Mouse (Mus musculus) CH12.LX (cell line): ENCODE measurements around the gene Focad. TPM values are rescaled to one million over a fixed set of nuclear protein-coding genes. Genes with fewer than 3 reads are reported as not detected.

Experiments used
- DNase-seq: peaks from one replicate; pipeline ENCODE4 v3.0.0-alpha.2; 2013; ENCODE audit errors: extremely low read depth
- H3K27ac ChIP-seq: 2 replicates; pipeline ENCODE4 v1.5.1; 2012; ENCODE audit warnings: low read depth, mild to moderate bottlenecking, control low read depth, moderate library complexity; ENCODE audit not compliant: insufficient read depth
- H3K27me3 ChIP-seq: replicated peaks from 2 replicates; pipeline ENCODE3; 2012; ENCODE audit warnings: inconsistent platforms
- H3K36me3 ChIP-seq, 2 experiments: replicated peaks in 1 of 2; 2 replicates each; pipeline versions ENCODE3 to v1.6.1; 2012; ENCODE audit warnings: inconsistent platforms in 1 of 2, low read length in 1 of 2, mild to moderate bottlenecking in 1 of 2, mixed read lengths in 1 of 2, moderate library complexity in 1 of 2; ENCODE audit not compliant: control insufficient read depth in 1 of 2, insufficient read depth in 1 of 2
- H3K4me1 ChIP-seq, 2 experiments: 2 replicates each; pipeline ENCODE4 v1.6.1; 2012; ENCODE audit warnings: inconsistent platforms in 1 of 2, moderate library complexity in 1 of 2; ENCODE audit not compliant: insufficient read depth in 2 of 2, control insufficient read depth in 1 of 2
- H3K4me2 ChIP-seq: 2 replicates; pipeline ENCODE4 v1.6.1; 2012; ENCODE audit warnings: low read depth, mild to moderate bottlenecking, control low read depth; ENCODE audit not compliant: poor library complexity, insufficient read depth, severe bottlenecking
- H3K4me3 ChIP-seq, 3 experiments: fragments of 150-350 bp in 1 of 3; sonication (generic) in 1 of 3; replicated peaks in 1 of 3; 2 replicates each; pipeline versions ENCODE3 to v1.5.1; 2011 to 2012; ENCODE audit warnings: low read depth in 2 of 3, low read length in 2 of 3, mild to moderate bottlenecking in 2 of 3, moderate library complexity in 2 of 3, control low read depth in 1 of 3, improper control_type of control experiment in 1 of 3, inconsistent platforms in 1 of 3, mixed read lengths in 1 of 3; ENCODE audit not compliant: poor library complexity in 1 of 3
- H3K79me2 ChIP-seq: replicated peaks from 2 replicates; pipeline ENCODE4 v1.6.1; 2012; ENCODE audit warnings: mild to moderate bottlenecking, moderate library complexity; ENCODE audit not compliant: control insufficient read depth, poor library complexity, insufficient read depth, severe bottlenecking; ENCODE audit errors: extremely low read depth
- H3K9ac ChIP-seq: 2 replicates; pipeline ENCODE4 v1.6.1; 2012; ENCODE audit warnings: low read depth, mild to moderate bottlenecking, control low read depth, moderate library complexity; ENCODE audit not compliant: insufficient read depth
- H3K9me3 ChIP-seq: replicated peaks from 2 replicates; pipeline ENCODE3; 2012; ENCODE audit warnings: low read length, inconsistent platforms, mixed read lengths
- CHD2 ChIP-seq: IDR thresholded peaks from 2 replicates; pipeline ENCODE4 v1.6.1; 2011; ENCODE audit warnings: low read length, improper control_type of control experiment
- CTCF ChIP-seq, 2 experiments: IDR thresholded peaks in 1 of 2; conservative IDR thresholded peaks in 1 of 2; 2 replicates each; pipeline ENCODE4 v1.5.1; 2011 to 2012; ENCODE audit warnings: low read depth in 2 of 2, low read length in 2 of 2, improper control_type of control experiment in 1 of 2, inconsistent platforms in 1 of 2, mild to moderate bottlenecking in 1 of 2, moderate library complexity in 1 of 2
- EP300 ChIP-seq: IDR thresholded peaks from 2 replicates; pipeline ENCODE4 v1.6.1; 2011; ENCODE audit warnings: low read length, improper control_type of control experiment
- ETS1 ChIP-seq: conservative IDR thresholded peaks from 2 replicates; pipeline ENCODE4 v1.6.1; 2012; ENCODE audit warnings: low read depth, mild to moderate bottlenecking, inconsistent platforms, low read length, improper control_type of control experiment, moderate library complexity
- HCFC1 ChIP-seq: IDR thresholded peaks from 2 replicates; pipeline ENCODE4 v1.6.1; 2012; ENCODE audit warnings: low read depth, mild to moderate bottlenecking, inconsistent platforms, low read length, improper control_type of control experiment
- IRF4 ChIP-seq: IDR thresholded peaks from 2 replicates; pipeline ENCODE4 v1.6.1; 2014; ENCODE audit warnings: low read depth, mild to moderate bottlenecking, inconsistent platforms, low read length, improper control_type of control experiment
- JUND ChIP-seq: conservative IDR thresholded peaks from 2 replicates; pipeline ENCODE4 v1.6.1; 2011; ENCODE audit warnings: low read depth, low read length, improper control_type of control experiment
- MAFK ChIP-seq: IDR thresholded peaks from 2 replicates; pipeline ENCODE4 v1.6.1; 2011; ENCODE audit warnings: low read length, improper control_type of control experiment; ENCODE audit not compliant: insufficient replicate concordance
- MAX ChIP-seq: IDR thresholded peaks from 2 replicates; pipeline ENCODE4 v1.6.1; 2011; ENCODE audit warnings: low read length, improper control_type of control experiment
- MAZ ChIP-seq: IDR thresholded peaks from 2 replicates; pipeline ENCODE4 v1.6.1; 2012; ENCODE audit warnings: low read depth, mild to moderate bottlenecking, inconsistent platforms, low read length, improper control_type of control experiment, moderate library complexity
- MEF2A ChIP-seq: IDR thresholded peaks from 2 replicates; pipeline ENCODE4 v1.6.1; 2014; ENCODE audit warnings: low read depth, mild to moderate bottlenecking, inconsistent platforms, low read length, improper control_type of control experiment, borderline replicate concordance
- MYC ChIP-seq: IDR thresholded peaks from 2 replicates; pipeline ENCODE4 v1.6.1; 2011; ENCODE audit warnings: low read depth, mild to moderate bottlenecking, improper control_type of control experiment, low read length
- NELFE ChIP-seq: IDR thresholded peaks from 2 replicates; pipeline ENCODE4 v1.6.1; 2011; ENCODE audit warnings: low read depth, low read length, improper control_type of control experiment
- PAX5 ChIP-seq: IDR thresholded peaks from 2 replicates; pipeline ENCODE4 v1.6.1; 2012; ENCODE audit warnings: low read length, inconsistent platforms, mixed read lengths
- POLR2A ChIP-seq: IDR thresholded peaks from 2 replicates; pipeline ENCODE4 v1.6.1; 2011; ENCODE audit warnings: low read depth, mild to moderate bottlenecking, improper control_type of control experiment, low read length
- POLR2AphosphoS2 ChIP-seq: IDR thresholded peaks from 2 replicates; pipeline ENCODE4 v1.6.1; 2011; ENCODE audit warnings: low read depth, low read length, improper control_type of control experiment
- RAD21 ChIP-seq: IDR thresholded peaks from 2 replicates; pipeline ENCODE4 v1.6.1; 2011; ENCODE audit warnings: low read depth, mild to moderate bottlenecking, low read length, improper control_type of control experiment, moderate library complexity
- SMC3 ChIP-seq: IDR thresholded peaks from 2 replicates; pipeline ENCODE4 v1.6.1; 2011; ENCODE audit warnings: low read depth, low read length, improper control_type of control experiment
- TCF12 ChIP-seq: IDR thresholded peaks from 2 replicates; pipeline ENCODE4 v1.6.1; 2014; ENCODE audit warnings: low read depth, mild to moderate bottlenecking, inconsistent platforms, low read length, improper control_type of control experiment
- UBTF ChIP-seq: IDR thresholded peaks from 2 replicates; pipeline ENCODE4 v1.6.1; 2012; ENCODE audit warnings: low read depth, mild to moderate bottlenecking, inconsistent platforms, low read length, improper control_type of control experiment, moderate library complexity
- USF1 ChIP-seq: IDR thresholded peaks from 2 replicates; pipeline ENCODE4 v1.6.1; 2014; ENCODE audit warnings: low read depth, mild to moderate bottlenecking, inconsistent platforms, low read length, improper control_type of control experiment
- USF2 ChIP-seq: conservative IDR thresholded peaks from 2 replicates; pipeline ENCODE4 v1.6.1; 2011; ENCODE audit warnings: low read depth, low read length, improper control_type of control experiment
- ZKSCAN1 ChIP-seq: IDR thresholded peaks from 2 replicates; pipeline ENCODE4 v1.6.1; 2012; ENCODE audit warnings: low read depth, inconsistent platforms, low read length, improper control_type of control experiment, borderline replicate concordance
- ZNF384 ChIP-seq: IDR thresholded peaks from 2 replicates; pipeline ENCODE4 v1.6.1; 2012; ENCODE audit warnings: low read depth, low read length, improper control_type of control experiment, inconsistent platforms
- dilution Hi-C: fragments of 300-500 bp; cut with MboI; formaldehyde crosslinking; loops from 2 replicates; pipeline ENCODE4 v1.14.3; 2020; ENCODE audit warnings: low sequenced_read_pairs; ENCODE audit not compliant: extremely low pct_unique_long_range_greater_than_20kb, extremely low pct_ligation_motif_present
- in situ Hi-C: fragments of 300-500 bp; cut with MboI; formaldehyde crosslinking; loops from 3 replicates; pipeline ENCODE4 v1.14.3; 2019; ENCODE audit warnings: low sequenced_read_pairs, low pct_ligation_motif_present, low pct_unique_long_range_greater_than_20kb, mixed read lengths
- polyA plus RNA-seq: library from polyadenylated mRNA; unstranded; fragments of >175 nt; gene quantifications from 2 replicates; pipeline ENCODE4 v1.2.1, GENCODE M21; 2012; ENCODE audit warnings: low read depth; ENCODE audit not compliant: insufficient read length
- total RNA-seq, 2 experiments: library from RNA; depleted of rRNA; stranded (reverse); fragments of 300-350 nt in 1 of 2; fragments of >200 nt in 1 of 2; gene quantifications; 2 replicates each; pipeline ENCODE4 v1.2.3; 2012 to 2014

The Focad gene
- total and polyA plus RNA-seq, 3 experiments: 17.3 to 18.9 (median 18.2) TPM

DNA sequence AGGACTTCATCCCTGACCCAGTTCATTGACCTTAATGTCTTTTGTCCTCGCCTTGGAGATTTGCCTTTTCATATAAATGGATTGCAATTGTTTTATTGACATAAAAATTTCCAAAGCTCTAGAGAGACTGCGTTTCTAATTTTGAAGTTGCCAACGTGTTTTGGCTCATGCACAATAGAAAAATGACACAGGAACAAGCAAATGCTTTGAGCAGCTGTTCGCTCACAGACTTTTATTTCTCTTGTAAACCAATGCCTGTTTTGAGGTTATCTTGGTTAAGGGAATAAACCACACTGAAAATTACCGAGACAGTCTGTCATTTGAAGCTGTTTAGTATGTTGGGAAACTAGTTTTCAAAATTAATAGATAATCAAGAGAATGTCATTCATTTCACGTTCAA lies 89.9 kb downstream of the Focad start:
- TF ChIP-seq EP300 (no peak), MYC (no peak), MAFK (no peak), CTCF (conservative IDR thresholded peaks at IDR 0.05 in 1 of 2, IDR thresholded peaks at IDR 0.05 in 1 of 2; ENCODE audit: low read depth in 2 of 2, low read length in 2 of 2) (no peak), POLR2AphosphoS2 (no peak), POLR2A (no peak), IRF4 (no peak), MAX (no peak), UBTF (no peak), ETS1 (no peak), PAX5 (no peak), MAZ (no peak)
- dilution Hi-C loops: no loop called here
- H3K36me3 ChIP-seq: peaks cover 0 to 23% of the 10 kb centered on the region in 2 experiments
- no peaks in the 10 kb centered on the region for H3K9me3 ChIP-seq
- H3K4me2 ChIP-seq: no peak overlapping the region
- H3K4me3 ChIP-seq: no peak overlapping the region
- H3K79me2 ChIP-seq: no peaks in the 10 kb centered on the region
- DNase-seq: no peak
- no peak overlapping the region for H3K27ac ChIP-seq
- H3K4me1 ChIP-seq: peaks cover 1 to 5% of the 10 kb centered on the region in 2 experiments; a peak in 1 of 4 replicates
- no peak overlapping the region for H3K9ac ChIP-seq
- H3K27me3 ChIP-seq: no peaks in the 10 kb centered on the region
- in situ Hi-C loops: no loop called here

- H3K27ac ChIP-seq: no peak overlapping the region
- no peaks in the 10 kb centered on the region for H3K79me2 ChIP-seq
- dilution Hi-C loops (no loop called here), in situ Hi-C loops (no loop called here)
- no peaks in the 10 kb centered on the region for H3K27me3 ChIP-seq
- TF ChIP-seq USF2: no peak
- TF ChIP-seq MAZ: no peak
- TF ChIP-seq ZKSCAN1: no peak
- TF ChIP-seq EP300: no peak
- no peak for TF ChIP-seq USF1
- no peak for TF ChIP-seq POLR2A
- no peak for TF ChIP-seq MAFK
- TF ChIP-seq MEF2A: no peak
- no peak for TF ChIP-seq CHD2
- no peak for TF ChIP-seq POLR2AphosphoS2
- no peak for TF ChIP-seq HCFC1
- TF ChIP-seq PAX5: no peak
- no peak for TF ChIP-seq SMC3
- TF ChIP-seq ZNF384: no peak
- no peak for TF ChIP-seq TCF12
- TF ChIP-seq RAD21: no peak
- no peak for TF ChIP-seq JUND
- TF ChIP-seq NELFE: no peak
- no peak overlapping the region for H3K4me3 ChIP-seq
- no peaks in the 10 kb centered on the region for H3K4me1 ChIP-seq
- H3K9ac ChIP-seq: no peak overlapping the region
- H3K9me3 ChIP-seq: no peaks in the 10 kb centered on the region
- H3K4me2 ChIP-seq: no peak overlapping the region
- peaks cover 0 to 24% of the 10 kb centered on the region in 2 experiments for H3K36me3 ChIP-seq
- no peak for DNase-seq
Measured at GRCm38 (mm10) chr4:88185872-88186426, 91.5 kb downstream of the Focad start.
